ENCODE assay signal across 11 mouse cellular contexts in the genomic region with DNA sequence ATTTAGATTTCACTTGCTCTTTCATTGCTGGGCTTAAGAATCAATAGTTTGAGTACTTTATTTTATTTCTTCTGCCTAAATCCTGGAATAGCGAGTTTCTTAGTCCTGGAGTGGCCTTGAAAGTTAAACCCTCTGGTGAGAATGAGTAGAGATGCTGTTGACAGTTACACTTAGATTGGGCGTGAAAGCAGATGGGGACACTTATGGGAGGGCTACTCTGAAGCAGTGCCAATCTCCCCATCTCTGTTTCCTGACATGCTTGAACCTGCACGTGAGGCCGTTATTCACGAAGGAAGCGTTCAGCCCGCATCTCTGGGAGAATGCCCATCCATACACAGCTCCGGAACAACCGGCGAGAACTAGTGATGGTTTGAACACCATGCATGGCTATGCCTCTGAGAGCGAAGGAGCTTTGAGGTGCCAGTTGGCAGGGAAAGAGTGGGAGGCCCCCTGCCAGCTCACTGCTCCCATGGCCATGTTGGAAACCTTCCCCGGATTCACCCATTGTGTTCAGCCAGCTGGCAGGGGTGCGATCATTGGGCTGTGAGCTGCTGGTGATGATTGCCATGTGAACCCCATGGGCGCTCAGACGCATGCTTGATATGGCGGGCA.
DNase-seq lines count a peak whose midpoint lies in the region; ATAC-seq and TF ChIP-seq lines count a peak whose summit lies in the region.
"Had no signal": no experiment of that assay in that cellular context is flagged by ENCODE, and none has a peak within 500 bp of the region (broad histone marks: within the 10 kb centered on the region; RNA-seq: fewer than 3 reads in every experiment).

No protein-coding gene starts in this region.

- no peak overlapping the region for H3K9ac ChIP-seq in hindbrain, embryonic 14.5 days
- no peak overlapping the region for H3K9ac ChIP-seq in hindbrain, embryonic 12.5 days
- H3K9ac ChIP-seq: embryonic facial prominence, embryonic 15.5 days; lung, embryonic 14.5 days had no signal

- DNase-seq in hindbrain, embryonic 14.5 days (ENCODE audit: low spot score): peak; percentile 31
- DNase-seq in cerebellum, adult 8-10 months: peak; percentile 4
- DNase-seq in layer of hippocampus, adult 2 months (ENCODE audit: low spot score in 2 of 2): peak; percentile 29
- peak; percentile 3 for DNase-seq in right cerebral cortex, adult 18-20 months
- DNase-seq in thymus, adult 2 months: no peak
- DNase-seq in adrenal gland, postnatal 14 days: no peak
- no peak for DNase-seq in heart, embryonic 10.5 days (ENCODE audit: low spot score)
- DNase-seq: lung, embryonic 14.5 days; thymus, postnatal 14 days had no signal

- no peak for TF ChIP-seq POLR2A in thymus, adult 2 months (IDR thresholded peaks at IDR 0.05; ENCODE audit: control insufficient read depth, extremely low read depth, insufficient read depth, low read length, poor library complexity)

- H3K27ac ChIP-seq in hindbrain, embryonic 14.5 days: no peak overlapping the region
- no peak overlapping the region for H3K27ac ChIP-seq in hindbrain, embryonic 12.5 days
- H3K27ac ChIP-seq in layer of hippocampus, adult 2 months: no peak overlapping the region
- H3K27ac ChIP-seq in thymus, adult 2 months (ENCODE audit: control insufficient read depth, insufficient read depth, low read length): no peak overlapping the region
- H3K27ac ChIP-seq in heart, embryonic 10.5 days: no peak overlapping the region
- H3K27ac ChIP-seq: embryonic facial prominence, embryonic 15.5 days had no signal

- H3K4me3 ChIP-seq in hindbrain, embryonic 14.5 days (replicated peaks; ENCODE audit: low read length): no peak overlapping the region
- H3K4me3 ChIP-seq in hindbrain, embryonic 12.5 days: no peak overlapping the region
- no peak overlapping the region for H3K4me3 ChIP-seq in layer of hippocampus, adult 2 months
- no peak overlapping the region for H3K4me3 ChIP-seq in thymus, adult 2 months (ENCODE audit: control insufficient read depth, insufficient read depth, low read length)
- H3K4me3 ChIP-seq in heart, embryonic 10.5 days: no peak overlapping the region
- H3K4me3 ChIP-seq: embryonic facial prominence, embryonic 15.5 days had no signal

- H3K9me3 ChIP-seq in hindbrain, embryonic 14.5 days (ENCODE audit: control insufficient read depth, low read length): no peaks in the 10 kb centered on the region
- no peaks in the 10 kb centered on the region for H3K9me3 ChIP-seq in hindbrain, embryonic 12.5 days (replicated peaks)
- H3K9me3 ChIP-seq in heart, embryonic 10.5 days: no peaks in the 10 kb centered on the region
- H3K9me3 ChIP-seq: embryonic facial prominence, embryonic 15.5 days had no signal

- no peaks in the 10 kb centered on the region for H3K36me3 ChIP-seq in hindbrain, embryonic 14.5 days (replicated peaks; ENCODE audit: control insufficient read depth, insufficient read depth)
- H3K36me3 ChIP-seq in hindbrain, embryonic 12.5 days: no peaks in the 10 kb centered on the region
- no peaks in the 10 kb centered on the region for H3K36me3 ChIP-seq in thymus, adult 2 months (ENCODE audit: control insufficient read depth, insufficient read depth, low read length)
- no peaks in the 10 kb centered on the region for H3K36me3 ChIP-seq in heart, embryonic 10.5 days
- H3K36me3 ChIP-seq: embryonic facial prominence, embryonic 15.5 days had no signal

- H3K27me3 ChIP-seq in hindbrain, embryonic 14.5 days (ENCODE audit: control insufficient read depth, insufficient read depth, low read length): no peaks in the 10 kb centered on the region; the same call in 1 of the 2 replicates
- H3K27me3 ChIP-seq in hindbrain, embryonic 12.5 days: no peaks in the 10 kb centered on the region
- H3K27me3 ChIP-seq in thymus, adult 2 months (ENCODE audit: control insufficient read depth, insufficient read depth, low read length): no peaks in the 10 kb centered on the region
- no peaks in the 10 kb centered on the region for H3K27me3 ChIP-seq in heart, embryonic 10.5 days (ENCODE audit: insufficient read depth, poor library complexity, severe bottlenecking)
- H3K27me3 ChIP-seq: embryonic facial prominence, embryonic 15.5 days had no signal

- TF ChIP-seq CTCF in layer of hippocampus, adult 2 months (conservative IDR thresholded peaks at IDR 0.05): no peak
- TF ChIP-seq CTCF in thymus, adult 2 months (IDR thresholded peaks at IDR 0.05; ENCODE audit: borderline replicate concordance, control insufficient read depth, extremely low read depth, insufficient read depth, low read length, poor library complexity): no peak

- ATAC-seq in hindbrain, embryonic 14.5 days (ENCODE audit: low FRiP score): peak; percentile 83; the same call in 1 of the 2 replicates
- no peak for ATAC-seq in hindbrain, embryonic 12.5 days (ENCODE audit: low FRiP score)

- H3K4me1 ChIP-seq in hindbrain, embryonic 14.5 days (replicated peaks; ENCODE audit: control insufficient read depth, insufficient read depth, low read length): no peaks in the 10 kb centered on the region
- H3K4me1 ChIP-seq in hindbrain, embryonic 12.5 days: no peaks in the 10 kb centered on the region
- H3K4me1 ChIP-seq in thymus, adult 2 months (replicated peaks; ENCODE audit: control insufficient read depth, insufficient read depth, low read length): no peaks in the 10 kb centered on the region
- H3K4me1 ChIP-seq in heart, embryonic 10.5 days: no peaks in the 10 kb centered on the region
- H3K4me1 ChIP-seq: embryonic facial prominence, embryonic 15.5 days had no signal

- WGBS in hindbrain, embryonic 14.5 days: 72% methylated on average over 16 of the region's 16 CpGs
- 90% methylated on average over 16 of the region's 16 CpGs for WGBS in hindbrain, embryonic 12.5 days
- 95% methylated on average over 16 of the region's 16 CpGs for WGBS in thymus, adult 2 months
- 85% methylated on average over 16 of the region's 16 CpGs for WGBS in heart, embryonic 10.5 days

- 0 out of 2 replicates have a peak overlapping the region, but pooled peaks have one; percentile 3 for H3K4me2 ChIP-seq in hindbrain, embryonic 14.5 days (replicated peaks)
- H3K4me2 ChIP-seq in hindbrain, embryonic 12.5 days (replicated peaks): no peak overlapping the region
- H3K4me2 ChIP-seq: embryonic facial prominence, embryonic 15.5 days; lung, embryonic 14.5 days had no signal

Comparison
In these comparisons a context has a peak if more than half of its experiments do, and no peak if none do; other contexts are left out.
1. DNase-seq: peak in hindbrain, embryonic 14.5 days (single experiment), cerebellum, adult 8-10 months (single experiment), layer of hippocampus, adult 2 months (2 of 2) and right cerebral cortex, adult 18-20 months (single experiment); none in thymus, adult 2 months (single experiment), adrenal gland, postnatal 14 days (single experiment) and heart, embryonic 10.5 days (single experiment).